Mouse (Mus musculus) thymus, postnatal 10 days (tissue): ENCODE measurements around the gene Mgea5.
"Not testable (repeated sequence)": the region's sequence is repeated elsewhere in the genome, so short reads cannot be mapped to it uniquely, and the experiment has no call there.

Source experiments
- DNase-seq, 2 experiments: peaks; one replicate each; pipeline ENCODE4 v3.0.0; 2021; ENCODE audit warnings: low spot score in 2 of 2

The Mgea5 gene

GRCm38 (mm10) chr19:45783181-45783932 lies at the start of gene Mgea5:
TSS of gene Mgea5 (minus strand) at chr19:45783837.
- DNase-seq = peak; percentile 97 to 99

- no peak for DNase-seq
Observed at GRCm38 (mm10) chr19:45830679-45831078, 47.0 kb upstream of the Mgea5 start.

- DNase-seq = no peak
Observed at GRCm38 (mm10) chr19:45827736-45828135, 44.1 kb upstream of the Mgea5 start.

GRCm38 (mm10) chr19:45827125-45827524 lies 43.5 kb upstream of the Mgea5 start:
- DNase-seq = no peak

GRCm38 (mm10) chr19:45826146-45826545 lies 42.5 kb upstream of the Mgea5 start:
- DNase-seq = no peak

GRCm38 (mm10) chr19:45821832-45822231 lies 38.2 kb upstream of the Mgea5 start:
- DNase-seq = no peak

DNA sequence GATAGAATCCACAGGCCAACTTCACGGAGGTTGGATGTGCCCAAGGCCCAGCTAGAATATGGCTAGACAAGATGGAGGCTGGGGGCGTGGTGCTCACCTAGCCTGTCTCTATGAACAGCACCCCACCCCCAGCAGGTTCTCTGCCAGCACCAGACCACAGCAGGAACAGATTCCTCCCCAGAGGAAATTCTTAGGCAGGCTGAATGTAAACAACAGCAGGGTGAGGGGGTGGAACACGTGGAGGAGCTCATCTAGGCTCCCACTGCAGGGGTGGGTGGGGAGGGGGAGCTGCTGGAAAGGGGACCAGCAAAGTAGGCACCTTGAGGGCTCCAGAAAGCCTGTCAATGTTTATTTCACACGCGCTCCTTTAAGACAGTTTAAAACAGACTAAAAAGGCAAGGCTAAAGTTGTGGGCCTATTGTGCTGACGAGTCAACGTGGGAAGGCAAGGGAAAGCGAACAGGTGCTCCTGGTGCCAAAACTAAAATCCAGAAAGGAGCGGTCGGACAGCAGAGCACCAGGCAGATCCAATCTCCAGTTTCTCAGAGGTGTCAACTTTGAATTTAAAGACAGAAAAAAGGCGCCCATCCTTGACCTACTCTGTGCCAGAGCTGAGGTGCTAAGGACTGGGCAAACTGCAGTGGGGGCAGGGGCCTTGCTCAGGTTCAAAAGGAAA lies 34.3 kb upstream of the Mgea5 start:
- no peak for DNase-seq

DNA sequence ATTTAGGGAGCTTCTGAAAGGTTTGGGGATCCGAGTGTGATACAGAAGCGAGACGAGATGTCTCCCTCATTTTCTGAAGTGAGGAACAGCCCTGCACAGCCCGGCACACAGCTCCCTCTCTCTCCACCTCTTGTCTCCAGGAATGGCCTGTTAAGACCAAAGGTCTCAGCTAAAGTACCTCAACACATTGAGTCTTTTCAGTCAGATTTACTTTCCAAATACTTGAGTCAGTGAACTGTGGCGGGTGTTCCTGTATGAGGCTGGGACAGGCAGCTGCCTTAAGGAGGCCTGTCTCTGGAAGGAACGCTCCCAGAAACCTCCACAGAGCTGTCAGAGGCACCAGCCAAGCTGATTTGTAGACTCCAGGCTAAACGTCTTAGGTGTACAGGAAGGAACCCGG lies 33.1 kb upstream of the Mgea5 start:
- no peak for DNase-seq

DNA sequence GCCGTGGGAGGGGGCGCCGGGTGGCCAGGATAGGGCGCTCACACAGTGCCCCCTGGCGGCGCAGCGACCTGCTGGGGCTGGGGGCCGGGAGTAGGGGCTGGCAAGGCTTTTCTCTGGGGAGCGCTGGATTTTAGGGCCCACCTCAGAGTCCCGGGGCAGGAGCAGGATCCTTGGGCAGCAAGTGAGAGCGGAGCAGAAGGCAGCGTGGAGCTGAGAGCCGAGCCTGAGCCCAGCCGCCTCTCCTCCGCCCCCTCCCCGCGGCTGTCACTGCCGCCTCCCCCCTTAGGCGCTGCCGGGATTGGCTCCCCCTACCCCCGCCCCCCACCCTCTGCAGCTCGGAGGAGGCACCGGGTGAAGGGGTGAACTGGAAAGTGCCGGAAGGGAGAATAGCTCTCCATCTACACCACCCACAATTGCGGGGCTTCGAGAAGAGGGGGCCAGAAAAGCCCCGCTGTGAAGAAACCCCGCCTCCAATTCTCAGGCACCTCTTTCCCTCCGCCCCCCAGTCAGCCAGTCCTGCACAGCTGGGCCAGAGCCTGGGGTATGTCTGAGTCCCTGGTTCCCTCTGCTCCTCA lies 32.3 kb upstream of the Mgea5 start, which contains the start of gene Kcnip2:
TSS of gene Kcnip2 (minus strand) at position 231 of the 575 bp plus-strand sequence.
- DNase-seq = peak; percentile 42 to 75

- DNase-seq = no peak
Observed at GRCm38 (mm10) chr19:45815170-45815569, 31.5 kb upstream of the Mgea5 start.

DNA sequence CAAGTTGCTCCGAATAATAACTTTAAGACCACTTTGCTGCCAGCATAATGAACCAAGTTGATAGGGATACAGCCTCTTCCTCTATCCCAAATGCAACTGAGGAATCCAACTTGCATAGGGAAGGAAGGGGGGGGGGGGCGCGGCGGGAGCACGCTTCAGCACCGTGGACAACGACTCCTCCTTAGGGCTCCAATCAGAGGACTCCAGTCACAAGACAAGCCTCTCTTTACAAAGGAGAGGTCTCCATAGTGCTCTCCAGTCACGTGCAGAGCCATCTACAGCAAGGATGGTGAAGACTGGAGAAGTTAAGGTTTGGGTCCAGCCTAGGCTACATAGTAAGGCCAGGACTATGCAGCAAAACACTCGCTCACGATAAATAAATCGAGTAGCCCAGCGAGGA lies 30.2 kb upstream of the Mgea5 start:
- no peak for DNase-seq

GRCm38 (mm10) chr19:45813263-45813662 lies 29.6 kb upstream of the Mgea5 start:
- peak; percentile 58 to 88 for DNase-seq

GRCm38 (mm10) chr19:45812673-45813252 lies 29.1 kb upstream of the Mgea5 start:
- no peak for DNase-seq

DNA sequence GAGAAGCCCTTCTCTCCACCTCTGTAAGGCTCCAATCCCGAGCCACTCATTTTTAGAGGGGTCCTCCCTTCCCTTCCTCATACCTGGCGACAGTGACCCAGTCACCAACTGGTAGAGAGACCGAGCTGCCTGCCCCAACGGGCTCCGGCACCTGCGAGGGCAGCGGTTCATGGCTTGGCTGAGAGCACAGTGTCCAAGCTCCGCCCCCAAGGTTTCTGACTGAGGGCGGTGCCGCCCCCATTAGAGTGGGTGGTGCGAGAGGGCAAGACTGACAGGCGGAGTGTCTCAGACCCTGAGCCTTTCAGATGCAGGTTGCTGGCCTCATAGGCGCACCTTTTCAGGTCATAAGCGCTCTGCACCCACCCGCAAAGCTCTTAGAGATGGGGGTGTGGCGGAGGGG lies 28.5 kb upstream of the Mgea5 start:
- DNase-seq = peak; percentile 35 to 47

DNA sequence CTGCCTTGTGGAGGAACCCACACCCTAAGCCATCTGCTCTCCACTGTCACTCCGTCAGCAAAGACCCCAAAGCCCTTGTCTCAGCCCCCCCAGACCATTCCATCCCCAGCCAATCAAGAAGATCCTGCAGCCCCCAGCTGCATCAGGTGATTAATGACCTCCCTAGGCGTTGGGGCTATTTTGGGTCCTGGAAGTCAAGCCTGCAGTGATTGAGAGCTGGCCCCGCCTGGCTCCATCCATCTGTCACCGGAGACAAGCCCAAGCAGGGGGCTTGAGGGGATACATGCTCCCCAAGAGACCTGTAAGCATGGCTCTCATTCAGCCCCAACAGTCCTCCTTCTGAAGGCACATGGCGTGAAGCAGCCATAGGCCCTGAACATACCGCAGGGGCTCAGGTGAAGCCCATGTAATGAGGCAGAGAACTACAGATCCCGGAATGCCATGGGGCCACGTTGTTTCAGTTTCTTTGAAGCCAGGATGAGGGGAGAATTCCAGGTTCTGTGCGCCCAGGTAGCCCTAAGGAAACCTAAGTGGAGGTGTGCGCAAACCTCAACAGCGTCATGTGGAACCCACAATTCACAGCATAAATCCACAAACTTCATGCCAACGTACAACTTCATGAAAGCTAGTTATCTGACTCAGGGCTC lies 27.5 kb upstream of the Mgea5 start:
- DNase-seq = no peak

DNA sequence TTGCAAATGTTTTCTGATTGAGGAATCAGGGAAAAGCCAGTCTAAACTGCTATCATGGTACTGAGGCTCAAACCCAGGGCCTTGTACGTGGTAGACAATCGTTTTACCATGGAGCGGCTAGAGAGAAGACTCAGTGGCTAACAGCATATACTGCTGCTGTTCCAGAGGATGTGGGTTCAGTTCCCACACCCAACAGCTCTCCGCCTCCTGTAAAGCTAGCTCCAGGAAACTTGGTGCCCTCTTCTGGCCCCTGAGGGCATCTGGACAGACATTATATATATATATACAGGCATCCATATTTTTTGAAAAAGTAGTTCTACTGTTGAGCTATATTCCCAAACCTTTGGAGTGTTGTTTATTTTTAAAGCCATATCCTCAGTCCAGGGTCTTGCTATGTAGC lies 24.1 kb upstream of the Mgea5 start:
- DNase-seq = no peak

DNA sequence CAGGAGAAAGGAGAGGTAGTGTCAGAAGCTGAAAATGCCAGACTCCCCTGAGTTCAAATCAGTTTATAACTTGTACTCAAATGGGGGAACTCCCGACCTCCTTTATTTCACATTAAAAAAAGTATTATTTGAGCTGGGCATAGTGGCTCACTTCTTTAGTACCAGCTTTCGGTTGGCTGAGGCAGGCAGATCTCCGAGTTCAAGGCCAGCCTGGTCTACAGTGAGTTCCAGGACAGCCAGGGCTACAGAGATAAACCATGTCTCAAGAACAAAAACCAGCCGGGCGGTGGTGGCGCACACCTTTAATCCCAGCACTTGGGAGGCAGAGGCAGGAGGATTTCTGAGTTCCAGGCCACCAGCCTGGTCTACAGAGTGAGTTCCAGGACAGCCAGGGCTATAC lies 22.2 kb upstream of the Mgea5 start:
- DNase-seq = not testable (repeated sequence)

GRCm38 (mm10) chr19:45804593-45805368 lies 21.1 kb upstream of the Mgea5 start:
- peak; percentile 29 to 54 for DNase-seq

DNA sequence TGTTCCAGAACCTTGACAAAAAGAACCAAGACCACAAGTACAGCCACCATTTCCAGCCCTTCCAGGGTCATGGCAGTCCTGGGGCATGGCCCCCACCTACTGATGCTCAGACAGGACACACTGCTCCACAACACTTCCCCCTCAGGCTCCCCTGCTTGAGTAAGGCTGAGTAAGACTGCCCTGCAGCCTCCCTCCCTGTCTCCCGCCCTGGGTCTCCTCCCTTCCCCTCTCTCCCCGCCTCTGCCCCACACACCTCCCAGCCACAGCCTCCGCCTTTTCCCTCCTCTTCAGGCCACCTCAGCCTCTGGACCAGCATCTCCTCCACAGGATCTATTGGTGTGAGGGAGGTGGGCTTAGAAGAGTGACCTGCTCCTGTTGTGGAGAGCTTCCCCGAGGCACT lies 19.8 kb upstream of the Mgea5 start:
- DNase-seq = no peak

- DNase-seq = no peak
Observed at GRCm38 (mm10) chr19:45802702-45803101, 19.1 kb upstream of the Mgea5 start.

- DNase-seq = no peak
Observed at GRCm38 (mm10) chr19:45796879-45797278, 13.2 kb upstream of the Mgea5 start.
